Mouse (Mus musculus): Measurements from ENCODE around the gene Atp8b5. TPM values are rescaled to one million over a fixed set of nuclear protein-coding genes. Genes with fewer than 3 reads are reported as not detected.

Gene Atp8b5
- not detected in 2 replicates for polyA plus RNA-seq (2012; ENCODE audit: low replicate concordance)

DNA sequence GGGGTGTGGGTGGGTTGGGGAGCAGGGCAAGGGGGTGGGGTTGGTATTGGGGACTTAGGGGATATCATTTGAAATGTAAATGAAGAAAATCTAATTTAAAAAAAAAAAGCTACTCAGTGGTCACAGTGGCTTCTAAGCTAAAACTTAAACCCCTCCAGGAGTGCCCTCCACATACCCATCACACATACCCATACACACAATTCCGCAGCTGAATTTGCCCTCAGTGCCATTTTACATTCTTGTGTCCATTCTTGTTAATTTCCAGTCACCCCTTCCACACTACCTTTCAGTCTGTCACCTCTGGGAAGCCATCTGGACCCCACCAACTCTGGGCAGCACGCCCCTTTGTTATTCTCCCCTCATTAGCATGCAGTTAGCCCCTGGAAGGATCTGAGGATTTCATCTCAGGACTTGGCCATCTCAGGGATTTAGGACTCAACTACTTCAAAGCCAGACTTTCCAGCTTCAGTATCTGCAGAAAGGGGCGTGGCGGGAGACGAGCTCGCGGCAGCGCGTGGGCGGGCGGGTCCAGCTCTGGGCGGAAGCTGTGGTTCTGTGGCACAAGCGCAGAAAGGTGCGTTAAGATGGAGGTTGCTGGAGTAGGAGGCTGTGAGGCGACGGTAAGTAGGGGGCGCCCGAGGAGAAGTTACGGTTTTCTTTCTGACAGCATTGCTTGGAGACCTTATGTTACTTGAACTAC lies at the start of gene Atp8b5:
Gene Atp8b5, plus strand, starts transcription at position 537 of the 700 bp plus-strand sequence.

DNA sequence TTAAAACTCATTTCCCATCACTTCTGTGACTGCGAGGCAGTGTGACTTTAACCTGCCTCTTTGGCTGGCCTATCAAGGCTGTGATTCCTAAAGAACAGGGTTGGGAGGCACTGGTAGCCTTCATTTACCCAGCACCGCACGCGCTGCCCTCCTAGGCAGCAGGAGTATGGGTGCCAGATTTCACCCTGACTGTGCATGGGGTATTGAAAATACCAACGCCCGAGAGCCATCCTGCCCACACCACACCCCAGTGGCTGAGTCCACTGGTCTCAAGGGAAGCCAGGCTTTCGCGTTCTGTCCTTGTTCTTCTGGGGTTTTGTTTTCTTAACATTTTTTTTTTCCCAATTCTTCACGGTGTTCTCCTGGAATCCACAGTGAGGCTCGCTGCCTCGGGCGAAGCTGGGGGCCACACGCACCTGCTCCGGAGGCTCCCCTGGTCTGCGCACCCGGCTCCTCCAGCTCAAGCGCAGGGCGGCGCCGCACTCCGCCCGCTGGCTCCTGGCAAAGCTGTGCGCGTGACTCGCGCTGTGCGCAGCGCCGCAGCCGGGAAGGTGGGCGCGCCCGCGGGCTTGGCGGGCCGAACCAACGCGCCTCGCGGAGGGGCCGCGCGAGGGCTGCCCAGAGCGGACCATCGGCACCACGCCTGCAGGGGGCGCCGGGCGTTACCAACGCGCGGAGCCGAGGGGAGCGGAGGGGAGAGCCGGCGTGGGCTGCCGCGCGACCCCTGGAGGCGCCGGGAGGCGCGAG lies 114.6 kb downstream of the Atp8b5 start, which contains the start of gene Rusc2:
Gene Rusc2, plus strand, starts transcription at position 572 of the 747 bp plus-strand sequence.

Other genes with a start within 250 kb of the Atp8b5 start
- 20.3 and 26.7 TPM in 2 replicates for gene Pigo, start 241.3 kb upstream of the Atp8b5 start, polyA plus RNA-seq (2012; ENCODE audit: low replicate concordance)
- 47.0 and 65.0 TPM in 2 replicates for gene Stoml2, start 235.4 kb upstream of the Atp8b5 start, polyA plus RNA-seq (2012; ENCODE audit: low replicate concordance)
- 56.0 and 64.9 TPM in 2 replicates for gene Fam214b, start 220.9 kb upstream of the Atp8b5 start, polyA plus RNA-seq (2012; ENCODE audit: low replicate concordance)
- 0.09 and 0.74 TPM in 2 replicates for gene Unc13b, start 208.2 kb upstream of the Atp8b5 start, polyA plus RNA-seq (2012; ENCODE audit: low replicate concordance)
- 2.8 and 4.5 TPM in 2 replicates for gene Rusc2, start 114.8 kb downstream of the Atp8b5 start, polyA plus RNA-seq (2012; ENCODE audit: low replicate concordance)
- gene Fam166b, start 162.0 kb downstream of the Atp8b5 start, polyA plus RNA-seq (2012; ENCODE audit: low replicate concordance), result not detected in 2 replicates
- 138 and 197 TPM in 2 replicates for gene Tesk1, start 174.8 kb downstream of the Atp8b5 start, polyA plus RNA-seq (2012; ENCODE audit: low replicate concordance)
- gene Cd72, start 187.5 kb downstream of the Atp8b5 start, polyA plus RNA-seq (2012; ENCODE audit: low replicate concordance), result 75.3 and 370 TPM in 2 replicates
- gene Sit1, start 216.6 kb downstream of the Atp8b5 start, polyA plus RNA-seq (2012; ENCODE audit: low replicate concordance), result 28.2 and 68.1 TPM in 2 replicates
- 85.7 and 181 TPM in 2 replicates for gene Ccdc107, start 225.7 kb downstream of the Atp8b5 start, polyA plus RNA-seq (2012; ENCODE audit: low replicate concordance)
- 1.9 and 5.7 TPM in 2 replicates for gene Arhgef39, start 232.5 kb downstream of the Atp8b5 start, polyA plus RNA-seq (2012; ENCODE audit: low replicate concordance)
- 0.90 TPM in 1 of 2 replicates, not detected in the other for gene Car9, start 239.8 kb downstream of the Atp8b5 start, polyA plus RNA-seq (2012; ENCODE audit: low replicate concordance)

Measured in hematopoietic multipotent progenitor cell, adult 10-12 weeks (in vitro differentiated cells).